Mouse (Mus musculus) heart, adult 2 months (tissue): ENCODE results near the gene Chchd5.

Experiments used
- CTCF ChIP-seq: fragments of 200-600 bp; IDR thresholded peaks from 2 replicates; pipeline ENCODE4 v1.8.1; 2022; ENCODE audit warnings: antibody characterized with exemption, mild to moderate bottlenecking, moderate library complexity
- EP300 ChIP-seq: fragments of 200-500 bp; IDR thresholded peaks from 2 replicates; pipeline ENCODE4 v1.6.1; 2011; ENCODE audit warnings: low read depth, low read length, control low read depth; ENCODE audit not compliant: insufficient read depth
- POLR2A ChIP-seq: fragments of 200-500 bp; IDR thresholded peaks from 2 replicates; pipeline ENCODE4 v1.6.1; 2011; ENCODE audit warnings: mild to moderate bottlenecking, low read depth, low read length, control low read depth; ENCODE audit not compliant: insufficient read depth

DNA sequence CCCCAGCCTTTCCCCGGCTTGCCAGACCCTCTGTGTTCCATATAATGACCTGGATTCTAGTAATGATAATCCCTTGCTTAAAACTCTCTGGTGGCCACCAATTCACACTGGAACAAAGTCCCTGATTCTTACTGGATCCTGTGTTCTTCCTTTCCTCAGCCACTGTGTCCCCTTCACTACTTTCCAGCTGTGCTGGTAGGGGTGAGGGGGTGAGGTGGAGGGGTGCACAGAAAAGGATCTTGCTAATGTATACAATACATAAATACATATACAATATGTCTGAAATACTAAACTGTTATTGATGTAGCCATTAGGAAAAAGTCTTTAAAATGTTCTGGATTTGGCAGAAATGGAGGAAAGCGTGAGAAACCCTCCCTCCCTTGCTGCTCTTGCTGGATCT, 1.3 kb downstream of the Chchd5 start:
- TF ChIP-seq CTCF (no peak), EP300 (no peak), POLR2A (no peak)
